Mouse (Mus musculus) c-Kit-positive CD71-negative TER-119-negative erythroid progenitor cells, embryonic 14.5 days (primary cell): Measurements from ENCODE around the gene Fv1.
"Not testable (repeated sequence)": the region's sequence is repeated elsewhere in the genome, so short reads cannot be mapped to it uniquely, and the experiment has no call there.

Experiments
- DNase-seq: peaks from one replicate; pipeline ENCODE4 v3.0.0-alpha.2; 2013; ENCODE audit warnings: low read depth

Gene Fv1

GRCm38 (mm10) chr4:147868450-147869031 is at the start of gene Fv1, which contains the start of gene Miip:
Gene Fv1, plus strand, starts transcription at chr4:147868979.
Gene Miip, minus strand, starts transcription at chr4:147868816.
- DNase-seq, result peak; percentile 93

GRCm38 (mm10) chr4:147819659-147820058 is 49.1 kb upstream of the Fv1 start:
- DNase-seq, result not testable (repeated sequence)

GRCm38 (mm10) chr4:147821414-147821813 is 47.4 kb upstream of the Fv1 start:
- DNase-seq, result not testable (repeated sequence)

- DNase-seq, result no peak
These were observed 44.4 kb upstream of the Fv1 start for GRCm38 (mm10) chr4:147824389-147824788.

- DNase-seq, result not testable (repeated sequence)
These were observed 29.5 kb upstream of the Fv1 start for GRCm38 (mm10) chr4:147839282-147839681.

GRCm38 (mm10) chr4:147842871-147843270 is 25.9 kb upstream of the Fv1 start:
- DNase-seq, result no peak

GRCm38 (mm10) chr4:147847614-147848583 is 20.9 kb upstream of the Fv1 start, which contains the start of gene Zfp933:
Gene Zfp933, minus strand, starts transcription at chr4:147848366.
- peak; percentile 73 for DNase-seq

- DNase-seq, result no peak
These were observed 20.2 kb upstream of the Fv1 start for GRCm38 (mm10) chr4:147848584-147848991.

- no peak for DNase-seq
These were observed 18.0 kb upstream of the Fv1 start for GRCm38 (mm10) chr4:147850776-147851175.

GRCm38 (mm10) chr4:147862051-147862450 is 6.7 kb upstream of the Fv1 start:
- no peak for DNase-seq

- DNase-seq, result no peak
These were observed 3.1 kb upstream of the Fv1 start for GRCm38 (mm10) chr4:147865651-147866050.

- DNase-seq, result no peak
These were observed 2.7 kb upstream of the Fv1 start for GRCm38 (mm10) chr4:147866056-147866455.

GRCm38 (mm10) chr4:147866793-147867192 is 2.0 kb upstream of the Fv1 start:
- not testable (repeated sequence) for DNase-seq

GRCm38 (mm10) chr4:147867563-147868449 is 973 bp upstream of the Fv1 start:
- no peak for DNase-seq

GRCm38 (mm10) chr4:147869238-147869637 is 459 bp downstream of the Fv1 start:
- no peak for DNase-seq

GRCm38 (mm10) chr4:147875852-147876575 is 7.2 kb downstream of the Fv1 start:
- DNase-seq, result no peak

GRCm38 (mm10) chr4:147878537-147878936 is 9.8 kb downstream of the Fv1 start:
- no peak for DNase-seq

GRCm38 (mm10) chr4:147879456-147879855 is 10.7 kb downstream of the Fv1 start:
- DNase-seq, result no peak

GRCm38 (mm10) chr4:147879865-147880264 is 11.1 kb downstream of the Fv1 start:
- DNase-seq, result no peak

- DNase-seq, result no peak
These were observed 13.0 kb downstream of the Fv1 start for GRCm38 (mm10) chr4:147881792-147882191.

- DNase-seq, result no peak
These were observed 14.3 kb downstream of the Fv1 start for GRCm38 (mm10) chr4:147883041-147883440.
